Mouse (Mus musculus) CD4-positive, CD25-positive, alpha-beta regulatory T cell, adult 4 months (primary cell): Measurements from ENCODE around the gene Rnase13. TPM values are rescaled to one million over a fixed set of nuclear protein-coding genes. Genes with fewer than 3 reads are reported as not detected.
"Not testable (repeated sequence)": the region's sequence is repeated elsewhere in the genome, so short reads cannot be mapped to it uniquely, and the experiment has no call there.

Source experiments
- ATAC-seq: one replicate; pipeline ENCODE4 v1.8.0; 2017
- polyA plus RNA-seq, 2 experiments: library from polyadenylated mRNA; unstranded; fragments of 100-300 nt; shearing (Covaris generic); gene quantifications; one replicate each; pipeline ENCODE4 v1.2.1; 2017

Gene Rnase13
- not detected for polyA plus RNA-seq

DNA sequence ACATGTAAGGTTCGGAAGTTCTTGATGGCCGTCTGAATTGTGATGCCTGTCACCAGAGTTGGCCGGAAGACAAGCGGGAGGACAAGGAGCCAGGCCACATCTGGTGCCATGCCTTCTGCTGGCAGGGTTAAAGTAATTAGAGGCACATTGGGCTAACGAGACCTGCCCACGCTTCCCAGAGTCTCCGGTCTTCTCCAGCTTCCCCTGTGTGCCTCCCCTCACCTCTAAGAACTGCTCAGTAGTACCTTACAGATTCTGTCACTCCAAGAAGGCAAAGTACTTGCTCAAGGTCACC, at the start of gene Rnase13:
Gene Rnase13, minus strand, starts transcription at position 203 of the 295 bp plus-strand sequence.
- no peak for ATAC-seq

DNA sequence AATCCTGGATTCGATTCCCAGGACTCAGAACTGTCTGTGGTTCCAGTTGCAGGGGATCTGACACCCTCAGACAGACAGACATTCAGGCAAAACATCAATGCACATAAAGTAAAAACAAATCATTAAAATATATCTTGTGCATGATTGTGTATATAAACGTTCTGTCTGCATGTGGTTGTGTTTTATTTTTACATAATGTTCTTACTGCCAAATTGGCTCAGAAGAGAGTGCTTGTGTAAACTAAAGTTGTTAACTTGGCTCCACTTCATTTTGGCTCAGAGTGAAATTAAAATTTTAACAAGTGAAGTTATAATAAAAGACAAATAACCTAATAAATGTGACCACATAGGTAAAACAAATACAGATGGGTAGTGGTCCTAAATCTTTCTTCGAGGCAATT, 44.8 kb upstream of the Rnase13 start:
- no peak for ATAC-seq

DNA sequence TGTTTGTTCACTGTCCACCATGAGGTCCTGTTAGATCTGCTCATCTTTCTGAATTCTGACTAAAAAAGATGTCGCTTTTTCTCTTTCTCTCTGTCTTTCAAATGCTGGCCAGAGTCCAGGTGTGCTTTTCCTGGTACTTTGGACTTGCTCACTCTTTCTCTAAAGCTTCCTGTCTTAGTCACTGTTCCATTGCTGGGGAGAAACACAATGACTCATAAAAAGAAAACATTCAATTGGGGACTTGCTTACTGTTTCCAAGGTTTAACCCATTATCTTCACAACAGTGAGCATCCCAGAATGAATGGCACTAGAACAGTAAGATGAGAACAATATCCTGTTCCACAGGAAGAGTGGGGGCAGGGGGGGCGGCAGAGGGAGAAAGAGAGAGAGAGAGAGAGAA, 37.7 kb upstream of the Rnase13 start:
- ATAC-seq, result no peak

DNA sequence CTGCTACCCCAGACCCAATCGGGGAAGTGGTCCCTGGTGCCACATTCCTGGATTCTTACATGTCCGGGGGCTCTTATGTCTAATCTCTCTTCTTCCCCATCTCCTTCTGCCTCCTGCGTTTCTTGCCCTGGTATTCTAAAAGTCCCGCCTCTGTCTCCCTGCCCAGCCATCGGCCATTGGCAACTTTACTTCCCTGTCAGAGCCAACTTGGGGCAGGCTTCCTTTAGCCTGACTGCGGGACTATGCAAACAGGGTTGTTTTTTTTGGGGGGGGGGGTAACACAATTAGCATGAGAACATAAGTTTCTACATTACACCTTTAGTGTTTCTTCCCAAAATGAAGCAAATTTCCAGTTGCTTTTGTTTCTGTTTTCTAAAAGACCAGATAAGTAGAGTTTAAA, 20.8 kb upstream of the Rnase13 start:
- ATAC-seq, result no peak

DNA sequence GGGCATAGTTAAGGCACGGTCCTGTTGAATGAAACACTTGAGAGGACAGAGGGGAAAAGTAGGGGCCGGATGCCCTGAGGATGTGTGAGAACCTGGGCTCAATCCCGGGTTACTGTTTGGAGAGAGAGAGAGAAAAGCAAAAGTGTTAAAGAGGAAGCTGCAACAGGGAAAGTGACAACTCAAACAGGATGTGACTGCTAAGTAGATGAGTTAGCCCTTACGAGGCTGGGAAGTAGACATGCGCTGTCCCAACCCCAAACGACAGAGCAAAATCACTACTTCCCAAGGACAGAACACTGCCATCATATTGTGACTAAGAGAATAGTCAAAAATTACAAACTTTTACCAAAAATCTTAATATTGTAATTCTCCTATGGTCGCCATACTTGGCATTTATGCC, 19.7 kb upstream of the Rnase13 start:
- no peak for ATAC-seq

DNA sequence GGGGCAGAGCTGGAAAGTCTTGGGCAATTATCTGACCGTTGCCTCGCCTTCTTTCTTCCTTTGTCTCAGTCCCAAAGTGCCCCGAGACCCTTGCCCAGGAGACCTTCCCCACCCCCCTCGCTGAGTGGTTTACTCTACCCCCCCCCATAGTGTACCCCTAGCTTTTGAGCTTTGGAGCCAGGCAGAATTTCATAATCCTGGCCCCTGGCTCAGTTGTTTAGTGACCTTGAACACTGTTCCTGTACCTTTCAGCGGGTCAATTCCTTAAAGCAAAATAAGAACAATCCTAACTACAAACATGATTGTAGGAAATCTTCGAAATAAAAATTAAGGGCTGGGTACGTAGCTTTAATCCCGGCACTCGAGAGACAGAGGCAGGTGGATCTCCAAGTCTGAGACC, 19.0 kb upstream of the Rnase13 start:
- ATAC-seq, result no peak

DNA sequence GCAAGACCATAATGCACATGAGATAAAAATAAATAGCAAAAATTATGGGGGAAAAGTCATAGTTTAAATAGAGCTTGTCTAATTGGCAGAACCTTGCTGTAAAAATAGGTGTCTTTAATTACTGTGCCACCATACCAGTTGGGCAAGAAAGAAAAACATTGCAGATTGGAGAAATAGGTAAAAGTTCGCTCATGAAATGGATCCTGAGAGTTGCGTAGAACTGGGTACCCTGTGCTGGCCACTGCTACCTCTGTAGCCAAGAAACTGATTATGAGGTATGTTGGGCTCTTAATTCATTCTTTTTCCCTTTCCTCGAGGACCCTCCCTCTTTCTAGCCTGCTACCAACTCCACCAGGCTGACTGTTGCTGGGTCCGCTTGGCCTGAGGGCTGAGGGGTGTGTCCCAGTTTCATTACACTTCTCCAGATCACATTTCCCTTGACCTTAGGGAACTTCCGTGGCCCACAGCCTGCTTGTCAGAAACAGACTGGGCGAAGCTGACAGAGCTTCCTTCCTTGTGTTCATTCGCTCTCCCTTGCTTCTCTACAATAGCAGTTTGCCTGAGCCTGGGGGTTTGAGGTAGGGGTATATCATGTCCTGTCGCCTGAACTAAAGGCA, 18.5 kb upstream of the Rnase13 start:
- no peak for ATAC-seq

DNA sequence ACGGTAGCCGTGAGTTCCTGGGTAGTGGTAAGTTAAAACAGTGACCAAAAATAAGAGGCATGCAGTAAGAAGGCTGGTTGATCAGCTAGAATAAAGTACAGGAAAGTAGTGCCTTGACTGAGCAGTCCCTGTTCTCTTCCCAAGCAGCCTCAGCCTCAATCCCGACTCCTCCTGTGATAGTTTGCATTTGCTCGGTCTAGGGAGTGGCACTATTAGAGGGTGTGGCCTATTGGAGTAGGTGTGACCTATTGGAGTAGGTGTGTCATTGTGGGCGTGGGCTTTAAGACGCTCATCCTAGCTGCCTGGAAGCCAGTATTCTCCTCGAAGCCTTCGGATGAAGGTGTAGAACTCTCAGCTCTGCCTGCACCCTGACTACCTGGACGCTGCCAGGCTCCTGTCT, 16.4 kb upstream of the Rnase13 start:
- ATAC-seq, result no peak

DNA sequence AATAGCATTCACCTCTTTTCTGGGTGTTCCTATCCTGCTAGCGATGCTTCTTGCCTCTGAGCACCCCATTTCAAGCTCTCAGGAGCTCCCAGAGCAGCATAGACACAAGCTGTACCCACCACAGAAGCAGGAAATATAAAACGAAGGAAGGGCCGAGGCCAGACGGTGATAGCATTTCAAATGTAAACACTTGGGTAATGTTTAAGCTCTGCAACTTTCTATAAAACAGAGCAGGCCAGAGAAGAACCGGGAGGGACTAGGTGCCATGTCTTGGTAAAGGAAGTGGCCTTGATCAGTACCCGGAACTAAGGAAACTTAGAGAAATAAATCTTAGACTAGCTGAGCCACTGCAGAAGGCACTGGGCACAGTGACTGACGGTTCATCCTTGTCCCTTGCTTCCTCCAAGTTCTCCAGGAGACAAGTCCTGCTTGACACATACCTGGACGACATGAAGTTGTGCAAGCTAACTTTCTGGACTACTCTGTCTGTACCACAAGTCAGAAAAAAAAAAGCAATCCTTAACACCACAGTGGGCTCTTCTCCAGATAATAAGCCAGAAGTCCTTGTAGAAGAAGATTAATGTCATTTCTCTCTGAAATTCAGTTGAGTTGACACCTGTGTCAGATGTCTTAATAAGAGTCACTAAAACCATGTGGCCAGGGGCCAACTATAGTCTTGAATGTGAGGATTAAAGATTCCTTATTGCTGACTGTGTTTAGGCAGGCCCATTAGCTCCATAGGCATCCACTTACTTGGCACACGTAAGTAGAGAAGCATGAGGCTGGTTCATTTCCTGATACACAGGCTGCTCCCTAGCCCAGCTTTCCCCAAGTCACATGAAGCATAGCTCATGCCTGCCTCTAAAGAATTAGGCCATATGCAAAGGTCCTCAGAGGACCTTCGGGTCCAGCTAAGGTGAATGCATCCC, 9.8 kb upstream of the Rnase13 start:
- no peak for ATAC-seq

DNA sequence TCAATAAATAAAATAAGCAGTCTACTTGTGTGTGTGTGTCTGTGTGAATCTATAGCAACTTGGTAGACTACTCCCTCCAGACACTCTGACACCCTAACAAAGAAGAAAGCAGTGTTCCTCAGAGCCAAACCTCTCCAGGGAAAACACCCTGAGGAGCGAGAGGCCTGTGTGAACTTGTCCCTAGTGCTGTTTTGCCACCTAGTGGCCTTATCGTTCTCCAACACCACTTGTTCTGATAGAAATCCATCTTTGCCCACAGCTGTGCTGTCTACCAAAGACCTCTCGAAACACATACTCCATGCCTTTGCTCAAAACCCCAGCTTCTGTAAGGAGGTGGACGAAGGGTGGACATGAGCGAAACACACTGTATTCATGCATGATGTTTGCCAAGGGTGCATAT, 8.3 kb upstream of the Rnase13 start:
- peak; percentile 77 for ATAC-seq

DNA sequence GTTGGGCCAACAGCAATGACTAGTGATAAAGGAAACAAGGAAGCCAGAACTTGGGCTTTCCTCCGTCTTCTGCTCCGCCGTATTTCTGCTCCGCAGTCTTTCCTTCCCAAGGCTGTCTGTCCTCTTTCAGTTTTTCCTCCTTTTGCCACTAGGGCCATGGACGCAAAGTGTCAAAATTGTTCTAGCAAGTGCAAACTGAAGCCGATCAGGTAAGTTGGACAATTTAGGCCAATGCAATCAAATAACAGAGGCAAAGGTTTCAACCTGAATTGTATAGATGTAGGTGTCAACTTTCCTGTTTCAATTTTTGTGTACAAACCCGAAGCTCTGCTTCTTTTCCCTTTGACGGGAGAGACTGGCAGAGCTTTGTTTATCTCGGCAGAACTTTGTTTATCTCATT, 7.4 kb upstream of the Rnase13 start:
- ATAC-seq, result no peak

DNA sequence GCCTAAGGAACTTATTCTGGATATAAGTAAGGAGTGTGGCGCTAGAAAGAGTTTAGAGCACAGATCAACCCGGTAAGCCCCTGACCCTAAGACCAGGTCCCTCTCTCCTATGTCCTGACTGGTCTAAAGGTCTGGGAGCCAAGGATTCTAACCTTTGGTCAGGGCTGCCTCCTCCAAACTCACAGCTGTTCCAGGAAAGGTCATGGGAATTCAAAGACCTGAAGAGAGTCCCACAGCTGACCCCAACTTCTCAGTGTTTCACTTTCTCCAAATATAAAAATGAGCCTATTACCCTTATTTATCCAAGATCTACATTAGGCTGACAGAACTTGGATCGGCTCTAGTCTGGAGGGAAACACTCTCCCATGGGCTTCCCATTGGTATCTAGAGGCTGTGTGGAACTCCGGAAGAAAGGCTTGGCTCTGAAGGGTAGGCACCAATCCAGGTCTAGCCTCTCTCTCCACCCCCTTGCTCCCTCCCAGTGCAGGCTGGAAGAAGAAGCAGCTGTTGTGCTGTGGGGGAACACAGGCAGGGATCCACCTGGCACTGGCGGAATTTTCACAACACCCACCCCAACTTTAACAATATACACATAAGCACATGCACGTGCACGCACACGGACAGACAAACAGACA, 6.9 kb upstream of the Rnase13 start:
- ATAC-seq, result no peak

DNA sequence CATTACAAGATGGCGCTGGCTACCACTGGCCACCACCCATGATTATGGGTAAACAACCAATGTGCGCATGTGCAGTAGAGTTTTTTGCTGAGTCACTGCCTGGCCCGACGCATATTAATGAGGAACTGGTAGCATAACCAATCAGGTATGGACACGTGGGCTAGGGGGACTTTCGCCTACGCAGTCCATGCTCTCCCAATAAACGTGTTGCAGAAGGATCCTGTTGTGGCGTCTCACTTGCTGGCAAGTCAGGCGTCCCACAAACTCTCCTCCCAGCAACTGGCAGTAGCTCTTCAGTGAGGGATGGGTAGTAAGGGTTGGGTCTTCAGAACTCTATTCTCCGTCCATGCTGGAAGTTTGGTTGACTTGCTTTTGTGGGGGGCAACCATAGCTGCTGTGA, 4.4 kb upstream of the Rnase13 start:
- ATAC-seq, result not testable (repeated sequence)

DNA sequence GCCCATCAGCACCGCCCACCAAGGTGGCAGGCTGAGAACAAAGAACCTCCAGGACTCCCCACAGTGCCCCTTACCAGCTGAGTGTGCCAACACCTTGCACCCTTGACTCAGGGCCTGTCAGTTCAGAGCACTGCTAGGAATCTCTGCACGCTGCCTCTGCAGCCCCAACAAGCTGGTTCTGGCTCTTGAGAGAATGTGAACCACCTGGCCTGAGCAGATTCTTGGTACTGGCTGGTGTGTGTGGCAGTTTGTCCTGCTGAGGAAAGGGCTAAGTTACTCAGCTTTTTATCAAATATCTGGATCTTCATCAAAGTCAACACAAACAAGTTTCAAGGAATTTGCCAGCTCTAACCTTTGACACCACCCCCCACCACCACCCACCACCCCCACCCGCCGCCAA, 919 bp upstream of the Rnase13 start:
- no peak for ATAC-seq

DNA sequence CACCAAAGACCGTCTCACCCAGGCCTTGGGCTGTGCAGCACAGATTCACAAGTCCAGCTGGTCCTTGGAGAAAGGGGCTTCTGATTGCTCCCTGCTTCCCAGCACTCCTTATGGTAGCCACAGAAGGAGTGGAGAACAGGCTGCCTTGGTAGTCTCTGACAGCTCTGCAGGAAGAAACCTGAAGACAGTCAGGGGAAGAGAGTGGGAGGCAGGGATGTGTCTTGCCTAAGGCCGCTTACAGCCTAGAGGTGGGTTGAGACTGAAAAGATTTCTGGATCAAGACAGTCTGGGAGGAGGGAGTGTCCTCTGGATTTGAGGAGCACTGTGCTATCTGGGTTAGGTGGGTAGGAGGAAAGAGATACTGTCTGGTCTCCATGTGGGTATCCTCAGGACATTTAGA, 337 bp upstream of the Rnase13 start:
- no peak for ATAC-seq

DNA sequence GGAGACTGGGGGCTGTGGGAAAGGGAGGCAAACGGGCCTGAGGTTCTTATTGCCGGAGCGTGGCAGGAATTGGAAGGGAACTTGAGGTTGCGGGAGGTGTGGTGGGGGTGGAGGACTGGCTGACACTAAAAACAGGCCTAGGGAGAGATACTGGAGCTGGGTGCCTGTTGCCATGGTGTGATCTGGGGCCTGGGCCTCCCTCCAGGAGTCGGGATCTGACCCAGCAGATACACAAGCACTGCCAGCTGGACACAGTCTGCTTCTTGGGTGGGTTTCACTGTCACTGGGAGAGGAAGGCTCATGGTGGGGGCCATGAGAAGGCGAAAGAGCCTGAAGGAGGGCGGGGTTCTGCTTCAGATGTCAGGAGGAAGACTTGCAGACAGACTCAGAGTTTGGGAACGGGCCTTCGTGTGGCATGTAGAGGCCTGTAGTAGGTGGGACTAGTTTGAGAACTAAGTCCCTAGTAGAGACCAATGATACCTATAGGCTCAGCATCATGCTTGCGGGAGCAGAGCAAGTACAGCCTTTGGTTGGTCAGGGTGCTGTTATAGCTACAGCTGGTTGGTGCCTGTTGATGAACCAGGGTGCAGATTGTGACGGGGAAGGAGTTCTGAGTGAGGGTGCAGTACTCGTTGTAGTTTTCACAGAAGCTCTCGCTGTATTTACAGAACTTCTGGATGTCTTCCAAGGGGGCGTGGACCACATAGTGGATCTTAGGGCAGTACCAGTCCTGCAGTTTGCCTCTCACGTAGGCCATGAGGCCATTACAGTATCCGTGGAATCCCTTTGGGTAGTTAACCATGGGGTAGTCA, 608 bp downstream of the Rnase13 start:
- ATAC-seq, result no peak

DNA sequence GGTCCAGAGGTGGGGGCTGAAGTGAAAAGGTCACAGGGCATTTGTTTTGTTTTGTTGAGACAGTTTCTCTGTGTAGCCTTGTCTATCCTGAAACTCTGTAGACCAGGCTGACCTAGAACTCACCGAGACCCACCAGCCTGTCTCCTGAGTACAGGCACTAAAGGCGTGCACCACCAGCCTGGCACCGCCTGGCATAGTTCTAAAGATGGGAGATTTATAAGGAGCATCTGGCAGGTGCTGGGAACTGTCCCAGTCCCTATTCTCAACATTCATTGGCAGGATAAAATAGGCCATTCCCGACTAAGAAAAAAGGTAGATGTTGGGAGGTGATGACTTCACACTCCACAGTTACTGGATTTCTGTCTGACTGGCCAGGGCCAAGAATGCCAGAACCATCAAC, 3.6 kb downstream of the Rnase13 start:
- no peak for ATAC-seq

DNA sequence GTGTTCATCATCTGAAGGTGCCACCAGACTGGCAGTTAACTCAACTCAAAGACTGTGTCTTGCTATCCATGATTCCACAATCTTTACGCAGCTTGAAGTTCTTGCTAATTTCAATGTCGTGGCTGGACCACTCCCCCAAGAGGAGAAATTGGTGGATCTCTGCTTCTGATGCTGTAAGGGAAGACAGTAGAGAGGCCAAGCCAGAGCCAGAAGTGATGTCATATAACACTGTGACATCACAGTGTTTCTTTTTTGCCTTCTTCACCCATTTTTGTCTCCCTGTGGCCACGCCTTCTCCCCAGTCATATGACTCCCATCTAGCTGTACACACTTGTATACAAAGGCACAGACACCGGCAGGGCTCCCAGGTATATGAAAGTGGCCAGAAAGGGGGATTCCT, 4.4 kb downstream of the Rnase13 start, which contains the start of gene Tppp2:
Gene Tppp2, plus strand, starts transcription at position 301 of the 400 bp plus-strand sequence.
- no peak for ATAC-seq

DNA sequence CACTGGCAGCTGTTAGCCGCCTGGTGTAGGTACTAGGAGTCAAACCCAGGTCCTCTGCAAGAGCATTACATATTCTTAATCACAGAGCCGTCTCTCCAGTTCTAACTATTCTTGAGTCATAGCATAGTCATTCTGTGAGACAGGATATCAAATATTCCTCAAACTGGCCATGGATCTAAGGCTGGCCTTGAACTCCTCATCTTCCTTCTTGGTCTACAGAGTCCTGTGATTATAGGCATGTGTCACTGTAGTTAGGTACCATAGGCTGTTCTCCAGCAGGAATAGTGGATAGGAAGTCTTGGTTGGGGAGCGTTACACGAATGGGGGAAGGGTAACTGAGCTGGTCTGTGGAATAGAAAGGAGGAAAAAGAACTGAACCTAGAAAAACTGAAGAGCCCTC, 6.0 kb downstream of the Rnase13 start:
- no peak for ATAC-seq

DNA sequence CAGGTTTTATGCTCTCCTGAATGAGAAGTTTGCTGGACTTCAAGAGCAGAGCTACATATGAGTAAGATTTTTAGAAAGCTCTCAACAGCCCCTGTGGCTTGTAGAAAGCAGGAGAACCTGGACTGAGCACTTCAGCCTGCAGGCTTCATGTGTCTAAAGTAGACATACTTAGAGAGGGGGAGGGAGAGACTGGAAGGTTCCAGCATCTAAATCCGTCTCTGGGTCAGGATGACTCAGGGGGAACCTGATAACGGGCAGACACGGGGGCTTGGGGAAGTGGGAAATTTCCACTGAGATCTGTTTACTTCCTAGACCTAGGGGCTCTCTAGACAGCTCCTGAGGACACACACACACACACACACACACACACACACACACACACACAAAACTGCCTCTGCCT, 7.5 kb downstream of the Rnase13 start:
- no peak for ATAC-seq

DNA sequence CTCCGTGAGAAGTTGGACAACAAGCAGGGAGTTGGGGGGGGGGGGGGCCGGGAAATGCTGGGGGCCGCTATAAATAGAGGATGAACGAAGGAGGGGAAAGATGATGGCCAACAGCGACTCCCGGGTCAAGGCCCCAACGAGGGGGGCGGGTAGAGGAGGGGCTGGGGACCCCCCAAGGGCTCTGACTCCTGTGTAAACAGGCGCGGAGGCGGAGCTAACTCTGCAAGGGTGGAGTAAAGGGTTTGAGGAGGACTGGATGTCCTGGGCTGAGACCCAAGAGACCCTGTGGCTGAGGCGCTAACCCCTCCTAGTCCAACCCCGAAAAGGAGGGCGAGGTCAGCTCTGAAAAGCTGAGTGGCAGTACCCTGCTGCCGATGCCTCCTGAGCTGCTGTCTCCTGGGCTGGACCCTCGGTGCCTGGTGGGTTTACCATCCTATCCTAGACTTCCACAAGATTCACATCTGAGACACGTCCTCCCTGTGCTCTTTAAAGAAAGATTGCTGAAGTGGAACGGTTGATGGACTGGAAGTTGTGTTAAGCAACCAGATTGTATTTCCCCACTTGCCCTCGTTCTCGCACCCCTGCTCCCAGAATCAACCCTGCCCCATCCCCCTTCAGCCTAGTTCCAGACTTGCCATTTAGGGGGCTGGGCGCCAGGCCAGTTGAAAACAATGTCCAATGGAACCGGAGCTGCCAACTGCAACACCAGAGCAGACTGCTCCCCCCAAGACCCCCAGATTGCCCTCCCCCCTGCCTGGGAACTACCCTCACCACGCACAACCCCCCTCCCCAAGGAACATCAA, 8.4 kb downstream of the Rnase13 start, which contains the start of gene Ndrg2:
Gene Ndrg2, minus strand, starts transcription at position 199 of the 803 bp plus-strand sequence.
- ATAC-seq, result no peak
